ENCODE assay signal across 8 mouse cellular contexts in genomic region chr15:84616880-84617279, GRCm38 (mm10). TPM values are rescaled to one million over a fixed set of nuclear protein-coding genes. Genes with fewer than 3 reads are reported as not detected.
A peak's percentile ranks its signal among the peaks of the same experiment; 100 is the strongest.
DNase-seq lines count a peak whose midpoint lies in the region; ATAC-seq and TF ChIP-seq lines count a peak whose summit lies in the region.
"Not testable (repeated sequence)": the region's sequence is repeated elsewhere in the genome, so short reads cannot be mapped to it uniquely, and the experiment has no call there.

No protein-coding gene starts in this region.

- peak; percentile 77 for DNase-seq in brain, embryonic 14.5 days (ENCODE audit: low read depth)
- peak; percentile 62 for DNase-seq in forebrain, embryonic 10.5 days (ENCODE audit: extremely low spot score, low spot score)
- peak; percentile 83 to 88 for DNase-seq in heart, postnatal 14 days
- peak; percentile 64 for DNase-seq in layer of hippocampus, adult 11-12 months (ENCODE audit: low spot score)
- DNase-seq in retina, adult 2 months (ENCODE audit: low read depth, low spot score) = peak; percentile 42
- peak; percentile 36 to 37 for DNase-seq in thymus, adult 18-20 months

- not testable (repeated sequence) for H3K36me3 ChIP-seq in ES-Bruce4 (ENCODE audit: control insufficient read depth, insufficient read depth, low read length, poor library complexity, severe bottlenecking); forebrain, embryonic 10.5 days (replicated peaks); lung, embryonic 15.5 days

- not testable (repeated sequence) for H3K4me3 ChIP-seq in ES-Bruce4 (ENCODE audit: low read depth, low read length); forebrain, embryonic 10.5 days; lung, embryonic 15.5 days

- intact Hi-C loops in heart, postnatal 14 days (cut with DNase I) = loop anchor here (10.0 kb wide), 1 partner anchor 502 kb away; no protein-coding TSS in a partner anchor

- not testable (repeated sequence) for H3K27me3 ChIP-seq in ES-Bruce4 (ENCODE audit: control insufficient read depth, insufficient read depth, low read length, poor library complexity, severe bottlenecking); lung, embryonic 15.5 days
- H3K27me3 ChIP-seq in forebrain, embryonic 10.5 days (ENCODE audit: poor library complexity, severe bottlenecking) = peaks cover 63% of the 10 kb centered on the region

- not testable (repeated sequence) for TF ChIP-seq POLR2A in ES-Bruce4 (IDR thresholded peaks at IDR 0.05; ENCODE audit: insufficient read depth, low read length); brain, embryonic 14.5 days (IDR thresholded peaks at IDR 0.05; ENCODE audit: borderline replicate concordance, extremely low read depth, insufficient read depth, insufficient read length, poor library complexity, severe bottlenecking)

- TF ChIP-seq CTCF in ES-Bruce4 (IDR thresholded peaks at IDR 0.05; ENCODE audit: low read depth, low read length) = peak; percentile 76
- peak; percentile 72 for TF ChIP-seq CTCF in brain, embryonic 14.5 days (IDR thresholded peaks at IDR 0.05; ENCODE audit: borderline replicate concordance, extremely low read depth, insufficient read depth, insufficient read length)

- WGBS in forebrain, embryonic 10.5 days = 16% methylated on average over 8 of the region's 8 CpGs
- 5% methylated on average over 8 of the region's 8 CpGs for WGBS in lung, embryonic 15.5 days

- not testable (repeated sequence) for H3K9me3 ChIP-seq in ES-Bruce4 (replicated peaks; ENCODE audit: control insufficient read depth, insufficient read depth, low read length, poor library complexity, severe bottlenecking); lung, embryonic 15.5 days
- H3K9me3 ChIP-seq in forebrain, embryonic 10.5 days = peaks cover 13% of the 10 kb centered on the region

- not testable (repeated sequence) for H3K9ac ChIP-seq in ES-Bruce4 (ENCODE audit: low read depth, poor library complexity, severe bottlenecking); lung, embryonic 15.5 days

- ATAC-seq in lung, embryonic 15.5 days (ENCODE audit: borderline replicate concordance, extremely low read depth, low FRiP score, low TSS enrichment) = not testable (repeated sequence)

- H3K27ac ChIP-seq in ES-Bruce4 (ENCODE audit: insufficient read depth, low read length) = not testable (repeated sequence)
- 0 out of 2 replicates have a peak overlapping the region, but pooled peaks have one; percentile 7 for H3K27ac ChIP-seq in forebrain, embryonic 10.5 days
- 0 out of 2 replicates have a peak overlapping the region, but pooled peaks have one; percentile 18 for H3K27ac ChIP-seq in lung, embryonic 15.5 days

- not testable (repeated sequence) for H3K4me2 ChIP-seq in lung, embryonic 15.5 days

- H3K4me1 ChIP-seq in ES-Bruce4 (ENCODE audit: control insufficient read depth, insufficient read depth, low read length); lung, embryonic 15.5 days: not testable (repeated sequence)
- peaks cover 39% of the 10 kb centered on the region for H3K4me1 ChIP-seq in forebrain, embryonic 10.5 days

- not testable (repeated sequence) for TF ChIP-seq EP300 in ES-Bruce4 (IDR thresholded peaks at IDR 0.05; ENCODE audit: insufficient read depth, low read depth, low read length)

RNA-seq across cellular contexts. Expression of gene Prr5, which starts 52.5 kb away (rescaled TPM):
- polyA plus RNA-seq in ES-Bruce4 (2011; ENCODE audit: insufficient read depth, insufficient read length, low read depth, missing spikeins) = 17.3 and 18.9 TPM in 2 replicates
- 14.2 and 20.9 TPM in 2 replicates for polyA plus RNA-seq in brain, embryonic 14.5 days (2012; rRNA removed)
- polyA plus RNA-seq in forebrain, embryonic 10.5 days (2016; fragmentation: Nextera tagmentation; extraction: Ambion mirVana) = 14.1 and 14.3 TPM in 2 replicates
- 1 to 10 TPM; 5.6 to 8.3 TPM for total RNA-seq in heart, postnatal 14 days (2021)
- polyA plus RNA-seq in lung, embryonic 15.5 days (2015; fragmentation: Nextera tagmentation; extraction: Ambion mirVana) = 22.1 and 23.7 TPM in 2 replicates

RNA-seq across cellular contexts. Expression of gene Rtl6, which starts 59.3 kb away (rescaled TPM):
- 5.0 and 5.1 TPM in 2 replicates for polyA plus RNA-seq in ES-Bruce4 (2011; ENCODE audit: insufficient read depth, insufficient read length, low read depth, missing spikeins)
- 50.4 and 70.9 TPM in 2 replicates for polyA plus RNA-seq in brain, embryonic 14.5 days (2012; rRNA removed)
- polyA plus RNA-seq in forebrain, embryonic 10.5 days (2016; fragmentation: Nextera tagmentation; extraction: Ambion mirVana) = 25.5 and 26.9 TPM in 2 replicates
- total RNA-seq in heart, postnatal 14 days (2021) = 1 to 10 TPM; 7.2 to 7.4 TPM
- 11.0 and 11.4 TPM in 2 replicates for polyA plus RNA-seq in lung, embryonic 15.5 days (2015; fragmentation: Nextera tagmentation; extraction: Ambion mirVana)
